ENCODE assay signal across 21 mouse cellular contexts in genomic region chr6:40818237-40818902, GRCm38 (mm10).
DNase-seq lines count a peak whose midpoint lies in the region; ATAC-seq lines count a peak whose summit lies in the region.
"Had no signal": no experiment of that assay in that cellular context is flagged by ENCODE, and none has a peak within 500 bp of the region (broad histone marks: within the 10 kb centered on the region; RNA-seq: fewer than 3 reads in every experiment).

No protein-coding gene starts in this region.

- H3K9me3 ChIP-seq in intestine, embryonic 14.5 days (ENCODE audit: control insufficient read depth, low read length) = no peaks in the 10 kb centered on the region
- H3K9me3 ChIP-seq: embryonic facial prominence, embryonic 12.5 days; G1E; heart, embryonic 12.5 days; liver, embryonic 13.5 days; midbrain, embryonic 13.5 days; neural tube, embryonic 12.5 days had no signal

- WGBS in intestine, embryonic 14.5 days = 72% methylated on average over 5 of the region's 5 CpGs

- peak; percentile 46 for DNase-seq in CD4-positive, CD25-positive, alpha-beta regulatory T cell, adult 2 months (ENCODE audit: low read depth, low spot score)
- peak; percentile 4 for DNase-seq in T-cell, adult 2 months (ENCODE audit: low spot score)
- no peak for DNase-seq in intestine, embryonic 14.5 days (ENCODE audit: low spot score)
- DNase-seq in cerebellum, adult 9-11 months = no peak
- DNase-seq in heart, adult 8-10 months (ENCODE audit: low spot score) = no peak
- no peak for DNase-seq in kidney, postnatal 36 days
- DNase-seq: cerebellum, postnatal 36 days; gastrocnemius, postnatal 25 days; heart, postnatal 4 days; kidney, adult 18-20 months; kidney, postnatal 14 days; left cerebral cortex, postnatal 4 days; liver, embryonic 13.5 days; thymus, adult 2 months had no signal

- H3K27ac ChIP-seq in intestine, embryonic 14.5 days (ENCODE audit: low read depth) = no peak overlapping the region
- H3K27ac ChIP-seq: embryonic facial prominence, embryonic 12.5 days; liver, embryonic 13.5 days; midbrain, embryonic 13.5 days; neural tube, embryonic 12.5 days had no signal

- no peaks in the 10 kb centered on the region for H3K36me3 ChIP-seq in intestine, embryonic 14.5 days (ENCODE audit: control insufficient read depth, insufficient read depth, low read length)
- H3K36me3 ChIP-seq: embryonic facial prominence, embryonic 12.5 days; G1E; heart, embryonic 12.5 days; liver, embryonic 13.5 days; midbrain, embryonic 13.5 days; neural tube, embryonic 12.5 days had no signal

- H3K9ac ChIP-seq in intestine, embryonic 14.5 days (ENCODE audit: low read length) = no peak overlapping the region
- H3K9ac ChIP-seq: embryonic facial prominence, embryonic 12.5 days; heart, embryonic 12.5 days; liver, embryonic 13.5 days; midbrain, embryonic 13.5 days; neural tube, embryonic 12.5 days had no signal

- H3K4me2 ChIP-seq in intestine, embryonic 14.5 days (ENCODE audit: low read length) = no peak overlapping the region
- H3K4me2 ChIP-seq: embryonic facial prominence, embryonic 12.5 days; heart, embryonic 12.5 days; liver, embryonic 13.5 days; midbrain, embryonic 13.5 days; neural tube, embryonic 12.5 days had no signal

- no peak overlapping the region for H3K4me3 ChIP-seq in intestine, embryonic 14.5 days (ENCODE audit: low read depth, low read length)
- H3K4me3 ChIP-seq: embryonic facial prominence, embryonic 12.5 days; heart, embryonic 12.5 days; liver, embryonic 13.5 days; midbrain, embryonic 13.5 days; neural tube, embryonic 12.5 days had no signal

- H3K27me3 ChIP-seq in intestine, embryonic 14.5 days (replicated peaks; ENCODE audit: control insufficient read depth, insufficient read depth, low read length) = no peaks in the 10 kb centered on the region
- H3K27me3 ChIP-seq: embryonic facial prominence, embryonic 12.5 days; heart, embryonic 12.5 days; liver, embryonic 13.5 days; midbrain, embryonic 13.5 days; neural tube, embryonic 12.5 days had no signal

- peak; percentile 90 for ATAC-seq in intestine, embryonic 14.5 days (replicated peaks; ENCODE audit: low FRiP score, low TSS enrichment, low read depth)
- ATAC-seq in monocyte, adult 5-6 weeks (replicated peaks; ENCODE audit: insufficient number of reproducible peaks, low FRiP score, low TSS enrichment, poor library complexity, severe bottlenecking) = peak; percentile 59; the same call in 1 of the 2 replicates
- ATAC-seq in erythroid progenitor cell, adult 5-6 weeks (replicated peaks; ENCODE audit: low FRiP score, poor library complexity, severe bottlenecking) = no peak
- ATAC-seq: midbrain, embryonic 13.5 days had no signal

- no peaks in the 10 kb centered on the region for H3K4me1 ChIP-seq in intestine, embryonic 14.5 days (replicated peaks; ENCODE audit: control insufficient read depth, insufficient read depth, low read length)
- H3K4me1 ChIP-seq: embryonic facial prominence, embryonic 12.5 days; heart, embryonic 12.5 days; liver, embryonic 13.5 days; midbrain, embryonic 13.5 days; neural tube, embryonic 12.5 days had no signal

Comparison
In these comparisons a context has a peak if more than half of its experiments do, and no peak if none do; other contexts are left out.
1. DNase-seq: peak in CD4-positive, CD25-positive, alpha-beta regulatory T cell, adult 2 months (single experiment) and T-cell, adult 2 months (single experiment); none in intestine, embryonic 14.5 days (single experiment), cerebellum, adult 9-11 months (single experiment), heart, adult 8-10 months (single experiment) and kidney, postnatal 36 days (0 of 2).